ENCODE assay signal across 15 mouse cellular contexts in genomic region chr11:75323326-75323737, GRCm38 (mm10). TPM values are rescaled to one million over a fixed set of nuclear protein-coding genes. Genes with fewer than 3 reads are reported as not detected.
DNase-seq lines count a peak whose midpoint lies in the region; ATAC-seq and TF ChIP-seq lines count a peak whose summit lies in the region.
"Had no signal": no experiment of that assay in that cellular context is flagged by ENCODE, and none has a peak within 500 bp of the region (broad histone marks: within the 10 kb centered on the region; RNA-seq: fewer than 3 reads in every experiment).

No protein-coding gene starts in this region.

- no peak for DNase-seq in liver, embryonic 11.5 days (ENCODE audit: low spot score)
- no peak for DNase-seq in liver
- peak; percentile 21 for DNase-seq in ES-E14 (ENCODE audit: low read depth, low spot score)
- no peak for DNase-seq in liver, postnatal 0 days
- DNase-seq in adrenal gland, adult 8-10 months, result no peak
- no peak for DNase-seq in hindbrain, embryonic 14.5 days (ENCODE audit: low spot score)
- DNase-seq in cerebellum, postnatal 25 days, result no peak
- DNase-seq: cerebellum, adult 18-20 months; gastrocnemius, adult 2 months; kidney, adult 8-10 months; lung, postnatal 14 days; midbrain, embryonic 14.5 days; right cerebral cortex, postnatal 25 days had no signal

- H3K4me3 ChIP-seq in liver, embryonic 11.5 days (ENCODE audit: low read depth, low read length), result no peak overlapping the region
- H3K4me3 ChIP-seq in ES-E14 (ENCODE audit: insufficient read depth in 1 of 2, low read depth in 1 of 2, low read length in 2 of 2, poor library complexity in 1 of 2, severe bottlenecking in 1 of 2), result no peak overlapping the region
- no peak overlapping the region for H3K4me3 ChIP-seq in bone marrow, adult 2 months (replicated peaks; ENCODE audit: control insufficient read depth, low read depth, low read length)
- no peak overlapping the region for H3K4me3 ChIP-seq in liver, postnatal 0 days (ENCODE audit: low read depth, low read length)
- no peak overlapping the region for H3K4me3 ChIP-seq in hindbrain, embryonic 14.5 days (replicated peaks; ENCODE audit: low read length)
- H3K4me3 ChIP-seq: forebrain, embryonic 10.5 days; gastrocnemius, adult 2 months had no signal

- in situ Hi-C loops in ES-E14 (cut with MboI; ENCODE audit: low sequenced_read_pairs in 2 of 2, unreplicated experiment in 2 of 2), result no loop called here

- H3K4me1 ChIP-seq in liver, embryonic 11.5 days (replicated peaks; ENCODE audit: control insufficient read depth, insufficient read depth, low read length), result peaks cover 35% of the 10 kb centered on the region
- H3K4me1 ChIP-seq in ES-E14 (ENCODE audit: control insufficient read depth in 2 of 2, insufficient read depth in 2 of 2, low read length in 2 of 2, poor library complexity in 1 of 2), result peaks cover 3 to 6% of the 10 kb centered on the region in 2 experiments; a peak in 2 of 4 replicates
- no peaks in the 10 kb centered on the region; the same call in 1 of the 2 replicates for H3K4me1 ChIP-seq in bone marrow, adult 2 months (ENCODE audit: control insufficient read depth, insufficient read depth, low read length)
- peaks cover 22% of the 10 kb centered on the region for H3K4me1 ChIP-seq in liver, postnatal 0 days (ENCODE audit: insufficient read depth)
- peaks cover 11% of the 10 kb centered on the region; the same call in 1 of the 2 replicates for H3K4me1 ChIP-seq in hindbrain, embryonic 14.5 days (replicated peaks; ENCODE audit: control insufficient read depth, insufficient read depth, low read length)

- no peaks in the 10 kb centered on the region for H3K9me3 ChIP-seq in liver, embryonic 11.5 days (ENCODE audit: control insufficient read depth, low read length)
- no peaks in the 10 kb centered on the region for H3K9me3 ChIP-seq in ES-E14 (ENCODE audit: control insufficient read depth, insufficient read depth, low read depth, low read length)
- H3K9me3 ChIP-seq in liver, postnatal 0 days (ENCODE audit: low read length), result no peaks in the 10 kb centered on the region
- H3K9me3 ChIP-seq in hindbrain, embryonic 14.5 days (ENCODE audit: control insufficient read depth, low read length), result no peaks in the 10 kb centered on the region
- H3K9me3 ChIP-seq: forebrain, embryonic 10.5 days had no signal

- peak overlapping the region; percentile 14; the same call in 1 of the 2 replicates for H3K4me2 ChIP-seq in liver, embryonic 11.5 days
- H3K4me2 ChIP-seq in liver, postnatal 0 days (ENCODE audit: low read depth, low read length), result no peak overlapping the region
- H3K4me2 ChIP-seq in hindbrain, embryonic 14.5 days (replicated peaks), result no peak overlapping the region

- 60% methylated on average over 8 of the region's 8 CpGs for WGBS in liver, embryonic 11.5 days
- WGBS in bone marrow, adult 2 months, result 69% methylated on average over 8 of the region's 8 CpGs
- WGBS in liver, postnatal 0 days (ENCODE audit: insufficient replicate concordance), result 60% methylated on average over 8 of the region's 8 CpGs
- 79% methylated on average over 8 of the region's 8 CpGs for WGBS in hindbrain, embryonic 14.5 days

- H3K36me3 ChIP-seq in liver, embryonic 11.5 days (ENCODE audit: control insufficient read depth, insufficient read depth, low read length), result peaks cover 7% of the 10 kb centered on the region
- H3K36me3 ChIP-seq in ES-E14 (ENCODE audit: control insufficient read depth, insufficient read depth, low read length, poor library complexity, severe bottlenecking), result peaks cover 21% of the 10 kb centered on the region
- peaks cover 11% of the 10 kb centered on the region for H3K36me3 ChIP-seq in liver, postnatal 0 days (replicated peaks; ENCODE audit: insufficient read depth, low read length)
- H3K36me3 ChIP-seq in hindbrain, embryonic 14.5 days (replicated peaks; ENCODE audit: control insufficient read depth, insufficient read depth), result peaks cover 7% of the 10 kb centered on the region; the same call in 1 of the 2 replicates

- H3K9ac ChIP-seq in liver, embryonic 11.5 days (ENCODE audit: low read depth, low read length), result no peak overlapping the region
- no peak overlapping the region for H3K9ac ChIP-seq in ES-E14 (ENCODE audit: insufficient read depth, low read depth, low read length, poor library complexity, severe bottlenecking)
- no peak overlapping the region for H3K9ac ChIP-seq in liver, postnatal 0 days (replicated peaks)
- no peak overlapping the region for H3K9ac ChIP-seq in hindbrain, embryonic 14.5 days

- H3K27me3 ChIP-seq in liver, embryonic 11.5 days (replicated peaks; ENCODE audit: control insufficient read depth, insufficient read depth, low read length), result no peaks in the 10 kb centered on the region
- no peaks in the 10 kb centered on the region for H3K27me3 ChIP-seq in liver, postnatal 0 days (ENCODE audit: insufficient read depth, low read length)
- H3K27me3 ChIP-seq in hindbrain, embryonic 14.5 days (ENCODE audit: control insufficient read depth, insufficient read depth, low read length), result no peaks in the 10 kb centered on the region

- TF ChIP-seq POLR2A in bone marrow, adult 2 months (IDR thresholded peaks at IDR 0.05; ENCODE audit: borderline replicate concordance, control insufficient read depth, low read depth, low read length), result no peak

- H3K27ac ChIP-seq in liver, embryonic 11.5 days (ENCODE audit: low read depth, low read length), result peak overlapping the region; percentile 43
- H3K27ac ChIP-seq in ES-E14 (ENCODE audit: insufficient read depth, low read depth, low read length, poor library complexity, severe bottlenecking), result no peak overlapping the region
- H3K27ac ChIP-seq in bone marrow, adult 2 months (ENCODE audit: control insufficient read depth, insufficient read depth, low read depth, low read length, poor library complexity), result no peak overlapping the region
- no peak overlapping the region for H3K27ac ChIP-seq in liver, postnatal 0 days (ENCODE audit: low read depth)
- no peak overlapping the region for H3K27ac ChIP-seq in hindbrain, embryonic 14.5 days
- H3K27ac ChIP-seq: forebrain, embryonic 10.5 days; gastrocnemius, adult 2 months had no signal

- peak; percentile 73 for ATAC-seq in liver, embryonic 11.5 days (replicated peaks; ENCODE audit: low FRiP score)
- ATAC-seq in liver, postnatal 0 days, result peak; percentile 55; the same call in 1 of the 2 replicates
- no peak for ATAC-seq in hindbrain, embryonic 14.5 days (ENCODE audit: low FRiP score)

- 0 out of 2 replicates have a peak, but pooled peaks have one; percentile 1 for TF ChIP-seq CTCF in bone marrow, adult 2 months (IDR thresholded peaks at IDR 0.05; ENCODE audit: control insufficient read depth, insufficient read depth, low read length)
- peak; percentile 36 for TF ChIP-seq CTCF in liver, postnatal 0 days (IDR thresholded peaks at IDR 0.05; ENCODE audit: low read depth)

- peak; percentile 45 for TF ChIP-seq EP300 in liver, postnatal 0 days (IDR thresholded peaks at IDR 0.05; ENCODE audit: low read depth)

TF ChIP-seq in ES-E14, 5 proteins besides CTCF, POLR2A, EP300 and RAD21:
- no peak for TF ChIP-seq ZNF384 (IDR thresholded peaks at IDR 0.05; ENCODE audit: low read depth, low read length)
- no peak for TF ChIP-seq ZC3H11A (IDR thresholded peaks at IDR 0.05; ENCODE audit: borderline replicate concordance, low read depth, low read length)
- no peak for TF ChIP-seq MAFK (IDR thresholded peaks at IDR 0.05; ENCODE audit: insufficient read depth, low read depth, low read length)
- TF ChIP-seq HCFC1 (IDR thresholded peaks at IDR 0.05; ENCODE audit: borderline replicate concordance, insufficient read depth, low read length), result no peak
- no peak for TF ChIP-seq CHD2 (IDR thresholded peaks at IDR 0.05; ENCODE audit: low read depth, low read length)
TF ChIP-seq in ES-E14: peak in this region for 0.

RNA-seq across cellular contexts. Expression of gene Rpa1, which starts 24.8 kb away (rescaled TPM):
- 149 and 154 TPM in 2 replicates for polyA plus RNA-seq in liver, embryonic 11.5 days (2014; fragmentation: Nextera tagmentation; extraction: Ambion mirVana)
- 193 and 317 TPM in 2 replicates for total RNA-seq in ES-E14 (2012; rRNA removed)
- 40.3 and 44.6 TPM in 2 replicates for polyA plus RNA-seq in bone marrow, adult 2 months (2011; ENCODE audit: insufficient read depth, insufficient read length, low replicate concordance, missing spikeins)
- polyA plus RNA-seq in liver, postnatal 0 days (2015; fragmentation: Nextera tagmentation; extraction: Ambion mirVana), result 43.5 and 49.3 TPM in 2 replicates
- 10 to 100 TPM; 50.9 to 72.8 (median 62.3) TPM for total RNA-seq in adrenal gland, adult 8-10 months (2022)
- 48.0 and 51.1 TPM in 2 replicates for polyA plus RNA-seq in hindbrain, embryonic 14.5 days (2014; fragmentation: Nextera tagmentation; extraction: Ambion mirVana)

RNA-seq across cellular contexts. Expression of gene Smyd4, which starts 24.9 kb away (rescaled TPM):
- 10.4 and 10.9 TPM in 2 replicates for polyA plus RNA-seq in liver, embryonic 11.5 days (2014; fragmentation: Nextera tagmentation; extraction: Ambion mirVana)
- 27.0 and 28.3 TPM in 2 replicates for total RNA-seq in ES-E14 (2012; rRNA removed)
- polyA plus RNA-seq in bone marrow, adult 2 months (2011; ENCODE audit: insufficient read depth, insufficient read length, low replicate concordance, missing spikeins), result 1.1 and 2.0 TPM in 2 replicates
- 3.1 TPM in 2 replicates for polyA plus RNA-seq in liver, postnatal 0 days (2015; fragmentation: Nextera tagmentation; extraction: Ambion mirVana)
- total RNA-seq in adrenal gland, adult 8-10 months (2022), result 10 to 100 TPM; 10.2 to 23.6 (median 14.8) TPM
- 12.0 and 13.2 TPM in 2 replicates for polyA plus RNA-seq in hindbrain, embryonic 14.5 days (2014; fragmentation: Nextera tagmentation; extraction: Ambion mirVana)
